Mouse (Mus musculus): ENCODE measurements at regions not wholly inside any gene's neighbourhood (a gene's known extent, or its start where the extent isn't known, plus 50 kb on each side); places are given as distances from the start of the nearest gene placed in this dataset.

- 39% methylated on average over 1 of the region's 1 CpGs for WGBS (ENCODE audit: insufficient replicate concordance)
- Histone ChIP-seq H3K4me2 (no peak overlapping the region), H3K4me1 (replicated peaks) (peaks cover 8% of the 10 kb centered on the region), H3K9ac (no peak overlapping the region), H3K27me3 (no peaks in the 10 kb centered on the region), H3K36me3 (no peaks in the 10 kb centered on the region), H3K27ac (no peak overlapping the region), H3K4me3 (replicated peaks) (no peak overlapping the region), H3K9me3 (replicated peaks) (no peaks in the 10 kb centered on the region)
- ATAC-seq (ENCODE audit: low read depth) = 0 out of 2 replicates have a peak, but pooled peaks have one; percentile 47
- DNase-seq = no peak
Observed at GRCm38 (mm10) chr3:60320213-60320936, 152.3 kb upstream of the Mbnl1 start.

GRCm38 (mm10) chr3:60323514-60323913 lies 149.1 kb upstream of the Mbnl1 start:
- no peak overlapping the region for H3K27ac ChIP-seq
- DNase-seq (no peak), ATAC-seq (ENCODE audit: low read depth) (no peak)
- H3K4me2 ChIP-seq = no peak overlapping the region
- H3K36me3 ChIP-seq = no peaks in the 10 kb centered on the region
- no peaks in the 10 kb centered on the region for H3K27me3 ChIP-seq
- H3K4me1 ChIP-seq (replicated peaks) = peaks cover 8% of the 10 kb centered on the region
- no peaks in the 10 kb centered on the region for H3K9me3 ChIP-seq (replicated peaks)
- H3K9ac ChIP-seq = no peak overlapping the region
- no peak overlapping the region for H3K4me3 ChIP-seq (replicated peaks)

- H3K9me3 ChIP-seq (replicated peaks) = no peaks in the 10 kb centered on the region
- H3K27me3 ChIP-seq = no peaks in the 10 kb centered on the region
- H3K4me2 ChIP-seq = no peak overlapping the region
- H3K4me3 ChIP-seq (replicated peaks) = no peak overlapping the region
- ATAC-seq (ENCODE audit: low read depth) (no peak), DNase-seq (no peak)
- no peak overlapping the region for H3K27ac ChIP-seq
- peaks cover 8% of the 10 kb centered on the region for H3K4me1 ChIP-seq (replicated peaks)
- no peak overlapping the region for H3K9ac ChIP-seq
- no peaks in the 10 kb centered on the region for H3K36me3 ChIP-seq
Observed at GRCm38 (mm10) chr3:60324416-60324815, 148.2 kb upstream of the Mbnl1 start.

GRCm38 (mm10) chr3:60324969-60325368 lies 147.7 kb upstream of the Mbnl1 start:
- Histone ChIP-seq H3K9me3 (replicated peaks) (no peaks in the 10 kb centered on the region), H3K4me3 (replicated peaks) (no peak overlapping the region), H3K4me1 (replicated peaks) (peaks cover 8% of the 10 kb centered on the region), H3K9ac (no peak overlapping the region), H3K27me3 (no peaks in the 10 kb centered on the region), H3K27ac (no peak overlapping the region), H3K4me2 (no peak overlapping the region), H3K36me3 (no peaks in the 10 kb centered on the region)
- ATAC-seq (ENCODE audit: low read depth) (no peak), DNase-seq (no peak)

GRCm38 (mm10) chr3:60332460-60332859 lies 140.2 kb upstream of the Mbnl1 start:
- no peaks in the 10 kb centered on the region for H3K27me3 ChIP-seq
- no peaks in the 10 kb centered on the region for H3K9me3 ChIP-seq (replicated peaks)
- H3K27ac ChIP-seq = no peak overlapping the region
- H3K4me3 ChIP-seq (replicated peaks) = no peak overlapping the region
- no peak overlapping the region for H3K4me2 ChIP-seq
- no peak overlapping the region for H3K9ac ChIP-seq
- H3K4me1 ChIP-seq (replicated peaks) = no peaks in the 10 kb centered on the region
- ATAC-seq (ENCODE audit: low read depth) (no peak), DNase-seq (no peak)
- H3K36me3 ChIP-seq = no peaks in the 10 kb centered on the region

- WGBS (ENCODE audit: insufficient replicate concordance) = 44% methylated on average over 2 of the region's 2 CpGs
Observed at GRCm38 (mm10) chr3:60333669-60334068, 139.0 kb upstream of the Mbnl1 start.

GRCm38 (mm10) chr3:60334133-60334532 lies 138.5 kb upstream of the Mbnl1 start:
- Histone ChIP-seq H3K4me1 (replicated peaks) (no peaks in the 10 kb centered on the region), H3K27ac (no peak overlapping the region), H3K4me3 (replicated peaks) (no peak overlapping the region), H3K9me3 (replicated peaks) (no peaks in the 10 kb centered on the region), H3K9ac (no peak overlapping the region), H3K27me3 (no peaks in the 10 kb centered on the region), H3K36me3 (no peaks in the 10 kb centered on the region), H3K4me2 (no peak overlapping the region)
- DNase-seq = no peak
- 81% methylated on average over 2 of the region's 2 CpGs for WGBS (ENCODE audit: insufficient replicate concordance)
- no peak for ATAC-seq (ENCODE audit: low read depth)

More at GRCm38 (mm10) chr3:60333669-60334068, 139.0 kb upstream of the Mbnl1 start:
- Histone ChIP-seq H3K27ac (no peak overlapping the region), H3K27me3 (no peaks in the 10 kb centered on the region), H3K4me1 (replicated peaks) (no peaks in the 10 kb centered on the region), H3K9ac (no peak overlapping the region), H3K4me2 (no peak overlapping the region), H3K4me3 (replicated peaks) (no peak overlapping the region), H3K36me3 (no peaks in the 10 kb centered on the region), H3K9me3 (replicated peaks) (no peaks in the 10 kb centered on the region)
- ATAC-seq (ENCODE audit: low read depth) (no peak), DNase-seq (no peak)

GRCm38 (mm10) chr3:60346390-60346789 lies 126.2 kb upstream of the Mbnl1 start:
- H3K27me3 ChIP-seq = no peaks in the 10 kb centered on the region
- no peaks in the 10 kb centered on the region for H3K4me1 ChIP-seq (replicated peaks)
- ATAC-seq (ENCODE audit: low read depth) = no peak
- no peak for DNase-seq
- no peak overlapping the region for H3K4me2 ChIP-seq
- H3K9me3 ChIP-seq (replicated peaks) = no peaks in the 10 kb centered on the region
- H3K9ac ChIP-seq = no peak overlapping the region
- no peak overlapping the region for H3K27ac ChIP-seq
- no peaks in the 10 kb centered on the region for H3K36me3 ChIP-seq
- no peak overlapping the region for H3K4me3 ChIP-seq (replicated peaks)

- Histone ChIP-seq H3K36me3 (no peaks in the 10 kb centered on the region), H3K4me3 (replicated peaks) (no peak overlapping the region), H3K27me3 (no peaks in the 10 kb centered on the region), H3K27ac (no peak overlapping the region), H3K4me1 (replicated peaks) (no peaks in the 10 kb centered on the region), H3K9me3 (replicated peaks) (no peaks in the 10 kb centered on the region), H3K9ac (no peak overlapping the region), H3K4me2 (no peak overlapping the region)
- 41% methylated on average over 1 of the region's 1 CpGs for WGBS (ENCODE audit: insufficient replicate concordance)
- no peak for DNase-seq
- ATAC-seq (ENCODE audit: low read depth) = no peak
Observed at GRCm38 (mm10) chr3:60347049-60347448, 125.6 kb upstream of the Mbnl1 start.

GRCm38 (mm10) chr3:60371176-60371965 lies 101.3 kb upstream of the Mbnl1 start:
- Histone ChIP-seq H3K4me2 (no peak overlapping the region), H3K27me3 (no peaks in the 10 kb centered on the region), H3K9ac (no peak overlapping the region), H3K36me3 (no peaks in the 10 kb centered on the region), H3K4me3 (replicated peaks) (no peak overlapping the region), H3K4me1 (replicated peaks) (no peaks in the 10 kb centered on the region), H3K9me3 (replicated peaks) (no peaks in the 10 kb centered on the region), H3K27ac (no peak overlapping the region)
- WGBS (ENCODE audit: insufficient replicate concordance) = 81% methylated on average over 2 of the region's 2 CpGs
- DNase-seq (no peak), ATAC-seq (ENCODE audit: low read depth) (no peak)

GRCm38 (mm10) chr3:60373662-60374061 lies 99.0 kb upstream of the Mbnl1 start:
- Histone ChIP-seq H3K9me3 (replicated peaks) (no peaks in the 10 kb centered on the region), H3K9ac (no peak overlapping the region), H3K27me3 (no peaks in the 10 kb centered on the region), H3K4me3 (replicated peaks) (no peak overlapping the region), H3K36me3 (no peaks in the 10 kb centered on the region), H3K27ac (no peak overlapping the region), H3K4me1 (replicated peaks) (no peaks in the 10 kb centered on the region), H3K4me2 (no peak overlapping the region)
- no peak for ATAC-seq (ENCODE audit: low read depth)
- 44% methylated on average over 1 of the region's 1 CpGs for WGBS (ENCODE audit: insufficient replicate concordance)
- no peak for DNase-seq

- whole genome bisulfite sequencing (ENCODE audit: insufficient replicate concordance) = 59% methylated on average over 2 of the region's 2 CpGs
- H3K9me3 ChIP-seq (replicated peaks) = no peaks in the 10 kb centered on the region
- H3K9ac ChIP-seq = no peak overlapping the region
- no peak overlapping the region for H3K4me2 ChIP-seq
- H3K27ac ChIP-seq = no peak overlapping the region
- ATAC-seq (ENCODE audit: low read depth) = no peak
- no peaks in the 10 kb centered on the region for H3K36me3 ChIP-seq
- H3K4me1 ChIP-seq (replicated peaks) = peaks cover 4% of the 10 kb centered on the region; the same call in 1 of the 2 replicates
- no peak overlapping the region for H3K4me3 ChIP-seq (replicated peaks)
- DNase-seq = no peak
- no peaks in the 10 kb centered on the region for H3K27me3 ChIP-seq
Observed at GRCm38 (mm10) chr3:60388593-60388992, 84.0 kb upstream of the Mbnl1 start.

Measured in liver, embryonic 13.5 days (tissue).